Mouse (Mus musculus): Measurements from ENCODE around the gene Cd300lg.

DNA sequence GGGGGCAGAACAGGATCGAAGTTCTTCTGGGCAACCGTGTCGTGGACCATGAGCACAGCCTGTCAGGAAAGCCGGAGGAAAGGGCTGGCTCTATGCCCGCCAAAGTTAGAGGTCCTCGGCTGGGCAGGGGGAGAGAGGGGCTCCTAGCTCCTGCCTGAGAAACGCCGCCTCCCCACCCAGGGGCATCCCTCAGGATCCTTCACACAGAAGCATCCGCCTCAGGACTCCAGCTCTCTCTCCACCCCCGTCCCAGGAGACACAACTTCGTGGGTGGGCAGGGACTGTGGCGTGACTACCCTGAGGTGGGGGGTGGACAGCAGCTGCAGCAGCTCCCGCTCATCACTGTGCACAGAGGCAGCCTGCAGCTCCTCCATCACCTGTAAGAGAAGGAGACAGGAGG, 17.9 kb upstream of the Cd300lg start:
- TF ChIP-seq CTCF (IDR thresholded peaks at IDR 0.05; ENCODE audit: control insufficient read depth, insufficient read depth, low read length) (no peak), POLR2A (IDR thresholded peaks at IDR 0.05; ENCODE audit: borderline replicate concordance, control insufficient read depth, low read depth, low read length) (peak; percentile 25; the same call in 1 of the 2 replicates)

Data from bone marrow, adult 2 months (tissue).